Mouse (Mus musculus): Measurements from ENCODE around the gene Spz1.
"Not testable (repeated sequence)": the region's sequence is repeated elsewhere in the genome, so short reads cannot be mapped to it uniquely, and the experiment has no call there.

Gene Spz1

DNA sequence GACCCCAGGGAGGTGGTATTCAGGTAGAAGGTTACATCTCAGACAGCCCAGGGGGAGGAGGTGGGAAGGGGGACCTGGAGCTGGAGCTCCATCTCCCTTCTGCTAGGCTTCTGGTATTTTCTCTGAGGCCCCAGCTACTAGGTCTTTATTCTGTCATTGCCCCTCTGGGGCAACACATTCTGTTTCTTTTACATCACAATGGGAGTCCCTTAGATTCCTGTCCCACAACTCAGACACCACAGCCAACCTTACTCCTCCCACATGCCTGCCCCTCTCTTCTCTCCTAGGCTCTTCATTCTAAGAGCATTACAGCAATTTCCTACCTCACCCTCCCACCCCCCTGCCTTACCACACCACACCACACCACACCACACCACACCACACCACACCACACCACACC, at the start of gene Spz1:
Gene Spz1 (minus strand): TSS at position 101 of the 400 bp plus-strand sequence.
- ChIA-PET POLR2A (interaction anchor here in 1 of 4 experiments (1.3 kb wide), 1 partner anchor 9 kb away, joined by 3 read pairs; no protein-coding TSS in a partner anchor), CTCF (no interaction called here)

- POLR2A ChIA-PET = interaction anchor here in 2 of 4 experiments (1.0 to 1.2 kb wide), 2 partner anchors 10 to 86 kb away, joined by 3 to 7 read pairs; partner anchors contain the start of gene Zfyve16 (in 1 of the 2)
Observed at GRCm38 (mm10) chr13:92616459-92616858, 40.5 kb upstream of the Spz1 start.

GRCm38 (mm10) chr13:92615201-92615600, 39.2 kb upstream of the Spz1 start:
- CTCF ChIA-PET = interaction anchor here in 1 of 4 experiments (0.6 kb wide), 1 partner anchor 36 kb away, joined by 3 read pairs; no protein-coding TSS in a partner anchor
- POLR2A ChIA-PET = interaction anchor here in 2 of 4 experiments (0.8 to 1.0 kb wide), 3 partner anchors 11 to 85 kb away, joined by 3 read pairs; partner anchors contain the start of gene Zfyve16 (in 1 of the 2)

More at GRCm38 (mm10) chr13:92616459-92616858, 40.5 kb upstream of the Spz1 start:
- CTCF ChIA-PET = interaction anchor here in 2 of 4 experiments (0.7 kb wide), 2 partner anchors 19 to 728 kb away, joined by 4 read pairs; no protein-coding TSS in a partner anchor

DNA sequence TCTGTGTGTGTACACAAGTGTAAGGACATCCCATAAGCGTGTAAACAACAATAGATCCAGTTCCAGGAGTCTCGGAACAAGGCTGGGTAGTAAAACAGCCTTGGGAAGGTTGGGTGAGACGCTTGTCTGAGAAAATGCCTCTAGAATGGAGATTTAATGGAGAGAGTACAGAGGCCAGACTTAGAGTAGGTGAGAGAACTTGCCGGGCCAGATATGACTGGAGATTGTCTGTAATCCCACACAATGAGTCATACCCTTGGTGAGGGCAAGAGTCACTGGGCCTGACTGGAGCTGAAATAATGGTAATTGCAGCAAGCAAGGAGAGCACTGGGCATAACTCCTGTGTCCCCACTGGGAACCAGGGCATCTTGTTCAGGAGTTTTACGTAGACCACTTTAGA, 37.1 kb upstream of the Spz1 start:
- ChIA-PET CTCF (no interaction called here), POLR2A (no interaction called here)

DNA sequence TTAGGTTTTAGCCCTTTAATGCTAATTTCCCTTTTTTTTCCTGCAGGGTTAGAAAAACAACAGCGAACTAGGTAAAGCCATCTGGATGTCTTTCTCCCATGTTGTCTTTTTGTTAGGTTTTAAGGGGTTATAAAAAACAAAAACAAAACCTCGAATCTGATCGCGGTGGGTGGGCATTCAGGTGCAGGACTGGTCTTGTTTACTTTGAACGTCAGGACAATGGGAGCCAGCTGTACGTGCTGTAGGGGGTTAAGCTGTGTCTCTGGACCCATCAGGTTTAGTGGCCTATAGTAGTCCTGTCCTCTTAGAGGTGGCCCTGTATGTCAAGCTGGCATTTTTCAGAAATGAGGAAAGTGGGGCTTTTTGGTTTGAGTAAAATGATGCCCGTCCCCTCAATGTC, 35.9 kb upstream of the Spz1 start:
- ChIA-PET POLR2A (interaction anchor here in 3 of 4 experiments (0.6 to 3.4 kb wide), 12 partner anchors 14 to 1598 kb away, joined by 3 to 31 read pairs (median 5); partner anchors contain the start of genes Dhfr (in 2 of the 3) and Msh3 (in 2 of the 3)), CTCF (no interaction called here)

DNA sequence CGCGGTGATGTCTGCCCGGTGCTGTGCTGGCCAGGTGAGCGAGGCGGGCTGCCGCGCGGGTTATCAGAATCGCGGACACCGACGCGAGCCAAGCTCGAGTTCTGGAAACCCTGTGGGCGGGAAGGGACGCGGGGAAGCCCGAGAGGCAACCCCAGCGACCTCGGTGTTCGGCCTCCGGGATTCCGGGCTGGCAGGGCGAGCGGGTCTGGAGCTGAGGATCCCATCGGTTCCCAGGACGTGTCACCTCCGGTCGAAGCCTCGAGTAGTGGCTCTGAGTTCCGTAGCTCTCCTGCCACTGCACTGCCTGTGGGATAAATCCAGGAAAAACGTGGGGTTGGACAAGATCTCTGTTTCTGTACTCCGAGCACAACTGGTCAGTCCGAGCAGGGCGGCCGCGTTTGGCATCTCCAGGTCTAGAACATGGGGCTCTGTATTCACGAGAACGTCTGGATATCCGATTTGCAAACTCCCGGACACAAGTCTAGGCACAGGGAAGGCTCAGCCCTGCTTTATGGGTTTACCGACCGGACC, 35.3 kb upstream of the Spz1 start:
- POLR2A ChIA-PET = interaction anchor here in 3 of 4 experiments (0.6 to 3.4 kb wide), 39 partner anchors 15 to 1687 kb away, joined by 3 to 31 read pairs (median 5); partner anchors contain the start of genes Dhfr (in 3 of the 3), Msh3 (in 3 of the 3), Tent2 (in 1 of the 3) and Zfyve16 (in 1 of the 3)
- CTCF ChIA-PET = interaction anchor here in 1 of 4 experiments (1.0 kb wide), 1 partner anchor 117 kb away, joined by 3 read pairs; no protein-coding TSS in a partner anchor

- CTCF ChIA-PET = interaction anchor here in 3 of 4 experiments (0.8 to 1.0 kb wide), 3 partner anchors 15 to 256 kb away, joined by 3 read pairs; partner anchors contain the start of genes Dhfr (in 1 of the 3) and Msh3 (in 1 of the 3)
- POLR2A ChIA-PET = interaction anchor here (0.6 to 3.4 kb wide), 45 partner anchors 15 to 1686 kb away, joined by 3 to 31 read pairs (median 4); partner anchors contain the start of genes Dhfr (in 3 of the 4), Msh3 (in 3 of the 4), Tent2 (in 1 of the 4) and Zfyve16 (in 1 of the 4)
Observed at GRCm38 (mm10) chr13:92610311-92611221, 34.6 kb upstream of the Spz1 start, which contains the start of gene Serinc5. TSS of gene Serinc5 (plus strand) at chr13:92611091.

DNA sequence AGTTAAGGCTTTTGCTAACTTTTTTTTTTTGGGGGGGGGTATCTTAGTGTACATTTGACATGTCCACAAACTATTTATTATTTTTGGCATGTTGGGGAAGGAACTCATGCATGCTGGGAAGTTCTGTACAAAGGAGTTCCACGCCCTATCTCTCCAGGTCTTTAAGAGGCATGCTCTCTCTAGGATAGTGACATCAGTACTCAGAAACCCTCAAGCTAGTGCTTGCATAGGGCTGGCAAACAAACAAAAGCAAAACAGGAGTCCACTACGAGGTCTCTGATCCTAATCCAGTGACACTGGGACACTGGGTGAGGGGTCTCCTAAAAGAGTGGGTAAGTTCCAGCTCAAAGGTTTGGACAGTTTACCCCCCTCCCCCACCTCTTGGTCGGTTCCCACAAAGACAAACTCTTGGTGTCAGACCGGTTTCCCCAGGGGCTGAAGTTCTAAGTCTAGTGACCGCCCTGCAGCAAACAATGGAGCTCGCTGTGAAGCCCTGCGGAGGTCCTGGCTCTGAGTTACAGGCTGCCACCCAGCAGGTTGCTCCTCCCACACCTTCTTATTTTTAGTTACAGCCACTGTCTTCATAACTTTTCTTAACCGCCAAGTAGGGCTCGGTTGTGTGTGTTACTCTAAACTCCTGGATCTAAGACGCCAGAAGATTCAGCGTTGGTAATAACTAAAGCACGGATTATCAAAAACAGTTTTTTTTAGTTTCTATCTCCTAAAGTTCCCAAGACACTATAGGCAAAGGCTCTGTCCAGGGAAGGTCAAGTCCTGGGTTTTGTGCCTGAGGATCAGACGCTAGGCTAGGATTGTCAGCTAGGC, 33.7 kb upstream of the Spz1 start:
- CTCF ChIA-PET = interaction anchor here in 3 of 4 experiments (0.6 to 1.0 kb wide), 3 partner anchors 14 to 255 kb away, joined by 3 read pairs; partner anchors contain the start of genes Dhfr (in 1 of the 3) and Msh3 (in 1 of the 3)
- POLR2A ChIA-PET = interaction anchor here (0.6 to 3.4 kb wide), 25 partner anchors 16 to 1685 kb away, joined by 3 to 31 read pairs (median 5); partner anchors contain the start of genes Dhfr (in 2 of the 4), Msh3 (in 2 of the 4), Tent2 (in 1 of the 4) and Zfyve16 (in 1 of the 4)

DNA sequence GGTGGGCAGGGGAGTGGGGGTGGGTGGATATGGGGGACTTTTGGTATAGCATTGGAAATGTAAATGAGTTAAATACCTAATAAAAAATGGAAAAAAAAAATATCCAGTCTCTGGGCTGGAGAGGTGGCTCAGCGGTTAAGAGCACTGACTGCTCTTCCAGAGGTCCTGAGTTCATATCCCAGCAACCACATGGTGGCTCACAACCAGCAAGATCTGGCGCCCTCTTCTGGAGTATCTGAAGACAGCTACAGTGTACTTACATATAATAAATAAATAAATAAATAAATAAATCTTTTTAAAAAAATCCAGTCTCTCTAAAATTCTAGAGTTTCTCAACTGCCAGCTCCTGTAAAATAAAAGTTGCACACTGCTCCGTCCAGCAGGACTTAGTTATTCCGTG, 29.3 kb upstream of the Spz1 start:
- CTCF ChIA-PET = interaction anchor here in 2 of 4 experiments (0.6 to 1.0 kb wide), 4 partner anchors 135 to 798 kb away, joined by 3 to 4 read pairs (median 3); partner anchors contain the start of gene Zcchc9 (in 1 of the 2)
- POLR2A ChIA-PET = not testable (repeated sequence)

- ChIA-PET CTCF (interaction anchor here in 3 of 4 experiments (0.6 to 0.9 kb wide), 4 partner anchors 15 to 79 kb away, joined by 3 to 4 read pairs (median 3); no protein-coding TSS in a partner anchor), POLR2A (interaction anchor here in 2 of 4 experiments (0.5 to 1.8 kb wide), 2 partner anchors 16 to 1290 kb away, joined by 6 read pairs; partner anchors contain the start of gene Serinc5 (in 1 of the 2))
Observed at GRCm38 (mm10) chr13:92595424-92595823, 19.5 kb upstream of the Spz1 start.

- ChIA-PET POLR2A (interaction anchor here in 1 of 4 experiments (1.8 kb wide), 1 partner anchor 16 kb away, joined by 6 read pairs; the partner anchor contains the start of gene Serinc5), CTCF (interaction anchor here in 2 of 4 experiments (0.6 to 0.9 kb wide), 2 partner anchors 15 to 78 kb away, joined by 3 read pairs; no protein-coding TSS in a partner anchor)
Observed at GRCm38 (mm10) chr13:92594907-92595306, 18.9 kb upstream of the Spz1 start.

DNA sequence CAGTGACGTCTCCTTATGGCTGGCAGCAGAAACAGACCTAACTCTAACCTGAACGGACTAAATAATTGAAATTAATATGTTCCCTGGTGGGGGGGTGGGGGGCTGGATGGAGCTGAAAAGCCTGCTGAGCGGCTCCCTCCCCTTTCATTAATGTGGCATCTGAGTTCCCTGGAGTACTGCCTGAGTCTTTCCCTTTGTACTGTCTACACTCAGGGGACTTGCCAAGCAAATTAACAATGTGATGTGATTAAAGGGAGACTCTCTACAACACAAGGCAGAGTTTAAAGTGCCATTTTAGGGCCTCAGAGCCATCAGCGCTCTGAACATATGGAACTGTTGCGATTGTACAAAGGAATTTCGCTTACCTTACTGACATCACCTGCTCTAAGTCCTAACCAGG, 18.5 kb upstream of the Spz1 start:
- POLR2A ChIA-PET = no interaction called here
- CTCF ChIA-PET = no interaction called here

- ChIA-PET CTCF (no interaction called here), POLR2A (interaction anchor here in 1 of 4 experiments (1.8 kb wide), 1 partner anchor 16 kb away, joined by 8 read pairs; the partner anchor contains the start of gene Serinc5)
Observed at GRCm38 (mm10) chr13:92593731-92594396, 17.9 kb upstream of the Spz1 start.

- ChIA-PET CTCF (no interaction called here), POLR2A (interaction anchor here in 1 of 4 experiments (1.8 kb wide), 1 partner anchor 17 kb away, joined by 8 read pairs; the partner anchor contains the start of gene Serinc5)
Observed at GRCm38 (mm10) chr13:92592786-92593635, 17.0 kb upstream of the Spz1 start.

DNA sequence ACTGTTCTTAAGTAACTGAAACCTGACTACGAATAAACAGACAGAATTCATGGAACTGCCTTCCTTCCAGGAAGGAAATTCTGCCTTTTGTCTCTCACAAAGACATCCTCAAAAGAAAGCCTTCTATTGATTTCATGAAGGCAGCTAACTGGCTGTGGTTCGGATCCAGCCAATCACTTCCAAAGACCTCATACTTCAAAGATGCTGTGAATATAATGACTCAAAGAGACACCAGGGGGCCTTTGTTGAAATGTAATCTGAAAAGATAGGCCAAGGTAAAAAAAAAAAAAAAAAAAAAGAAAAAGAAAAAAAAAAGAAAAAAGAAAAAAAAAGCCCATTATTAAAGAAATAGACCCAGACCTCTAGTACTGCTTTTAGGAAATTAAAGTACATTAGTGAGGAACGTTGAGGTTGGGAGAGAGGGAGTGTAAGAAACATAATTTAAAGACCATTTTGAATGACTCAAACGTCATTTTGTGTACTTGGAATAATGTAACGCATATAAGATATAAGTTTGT, 16.4 kb upstream of the Spz1 start:
- CTCF ChIA-PET = interaction anchor here in 2 of 4 experiments (0.6 to 1.1 kb wide), 2 partner anchors 12 to 548 kb away, joined by 3 to 5 read pairs; no protein-coding TSS in a partner anchor
- POLR2A ChIA-PET = interaction anchor here in 1 of 4 experiments (1.8 kb wide), 1 partner anchor 18 kb away, joined by 8 read pairs; the partner anchor contains the start of gene Serinc5
